Mouse (Mus musculus): Measurements from ENCODE around the gene Styxl1. TPM values are rescaled to one million over a fixed set of nuclear protein-coding genes. Genes with fewer than 3 reads are reported as not detected.

Gene Styxl1
- total and polyA plus RNA-seq, 3 experiments = 0.68 TPM; not detected in 2

DNA sequence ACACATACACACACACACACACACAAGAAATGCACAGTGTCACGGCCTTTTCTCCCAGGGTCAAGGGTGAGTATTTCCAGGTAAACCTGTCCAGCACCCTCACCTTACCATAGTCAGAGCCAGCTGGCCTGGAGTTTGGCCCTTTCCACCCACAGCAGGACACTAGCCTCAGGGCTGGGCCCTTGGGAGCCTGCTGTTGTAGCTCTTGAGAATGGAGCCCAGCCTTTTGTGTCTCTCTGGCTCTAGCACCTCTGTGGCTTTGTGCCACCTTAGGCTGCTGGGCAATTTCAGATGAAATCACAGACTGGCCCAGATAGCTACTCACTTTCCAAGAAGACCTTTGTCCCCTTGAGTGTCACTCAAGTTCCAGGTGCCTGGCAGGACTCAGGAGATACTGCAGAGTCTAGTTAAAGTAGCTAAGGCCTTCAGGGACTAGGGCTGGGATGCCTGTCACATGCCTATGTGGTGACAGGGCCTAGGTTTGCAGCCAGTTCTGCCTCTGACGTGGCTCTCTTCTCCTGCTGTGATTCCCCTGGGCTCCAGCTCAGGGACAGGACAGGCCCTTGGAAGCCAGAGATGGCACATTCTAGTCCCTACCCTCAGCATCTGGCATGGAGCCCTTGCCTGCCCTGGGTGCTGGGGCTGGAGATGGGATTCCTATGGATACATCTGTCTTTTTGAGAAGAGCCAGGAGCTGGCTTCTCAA, 51.4 kb downstream of the Styxl1 start:
- Histone ChIP-seq H3K36me3 (replicated peaks) (peaks cover 97% of the 10 kb centered on the region), H3K27me3 (ENCODE audit: insufficient read depth, low read length) (no peaks in the 10 kb centered on the region; the same call in 1 of the 2 replicates), H3K4me1 (ENCODE audit: insufficient read depth, low read depth, low read length) (no peaks in the 10 kb centered on the region; the same call in 1 of the 2 replicates), H3K4me3 (ENCODE audit: low read depth, low read length) (no peak overlapping the region), H3K9me3 (replicated peaks) (no peaks in the 10 kb centered on the region)
- no peak for ATAC-seq (ENCODE audit: extremely low read depth, insufficient number of reproducible peaks, low FRiP score, poor library complexity, severe bottlenecking)
- no peak for DNase-seq (ENCODE audit: low spot score)
- TF ChIP-seq TAL1 (conservative IDR thresholded peaks at IDR 0.05; ENCODE audit: low read depth, low read length) = no peak
- no peak for TF ChIP-seq CTCF (IDR thresholded peaks at IDR 0.05; ENCODE audit: low read depth, low read length)
- TF ChIP-seq GATA2 (IDR thresholded peaks at IDR 0.05; ENCODE audit: borderline replicate concordance, low read depth, low read length) = no peak
- TF ChIP-seq GATA1 (IDR thresholded peaks at IDR 0.05; ENCODE audit: borderline replicate concordance, low read length) = no peak
- no peak for TF ChIP-seq POLR2AphosphoS5 (IDR thresholded peaks at IDR 0.05; ENCODE audit: insufficient replicate concordance, low read depth, low read length)

DNA sequence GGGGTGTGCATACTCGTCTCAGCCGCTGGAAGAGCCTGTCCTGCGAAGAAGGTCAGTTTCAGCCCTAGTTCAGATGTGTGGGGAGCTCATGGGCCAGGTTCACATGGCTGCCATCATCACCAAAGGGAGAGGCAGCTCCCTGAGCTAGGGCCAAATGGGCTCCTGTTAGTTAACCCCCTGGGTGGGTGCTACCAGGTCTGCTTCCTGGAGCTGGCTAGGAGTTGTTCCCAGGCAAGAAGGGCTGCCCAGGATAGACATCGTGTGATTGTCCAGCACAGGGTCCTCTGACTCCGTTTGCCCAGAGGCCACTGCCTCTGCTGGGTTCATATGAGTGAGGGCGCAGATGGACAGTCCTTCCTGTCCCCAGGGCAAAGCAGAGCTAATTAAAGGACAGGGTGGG, 52.2 kb downstream of the Styxl1 start:
- Histone ChIP-seq H3K4me1 (ENCODE audit: insufficient read depth, low read depth, low read length) (no peaks in the 10 kb centered on the region; the same call in 1 of the 2 replicates), H3K4me3 (ENCODE audit: low read depth, low read length) (no peak overlapping the region), H3K27me3 (ENCODE audit: insufficient read depth, low read length) (no peaks in the 10 kb centered on the region; the same call in 1 of the 2 replicates), H3K36me3 (replicated peaks) (peaks cover 92% of the 10 kb centered on the region), H3K9me3 (replicated peaks) (no peaks in the 10 kb centered on the region)
- DNase-seq (ENCODE audit: low spot score) (no peak), ATAC-seq (ENCODE audit: extremely low read depth, insufficient number of reproducible peaks, low FRiP score, poor library complexity, severe bottlenecking) (no peak)
- TF ChIP-seq POLR2AphosphoS5 (IDR thresholded peaks at IDR 0.05; ENCODE audit: insufficient replicate concordance, low read depth, low read length) (no peak), CTCF (IDR thresholded peaks at IDR 0.05; ENCODE audit: low read depth, low read length) (no peak)

DNA sequence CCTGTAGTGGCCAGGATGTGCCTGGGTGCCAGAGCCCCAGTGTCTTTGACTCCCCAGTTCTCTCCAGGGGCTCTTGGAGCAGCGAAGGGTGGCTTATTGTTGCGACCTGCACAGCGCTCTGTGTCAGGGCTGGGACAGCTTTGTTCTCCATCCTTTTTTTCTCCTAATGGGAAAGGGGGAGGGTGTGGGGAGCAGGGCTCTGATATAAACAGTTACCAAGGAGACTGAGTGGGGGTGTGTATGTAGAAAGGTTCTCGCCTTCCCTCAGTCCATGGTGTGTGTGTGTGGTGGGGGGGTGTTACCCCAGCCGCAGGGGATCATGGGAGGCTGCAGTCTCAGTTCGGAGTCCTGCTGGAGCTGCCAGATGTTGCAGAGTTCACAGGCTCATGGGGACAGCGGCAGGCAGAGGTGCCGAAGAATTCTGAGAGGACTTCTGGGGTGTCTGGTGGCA, 52.8 kb downstream of the Styxl1 start:
- H3K9me3 ChIP-seq (replicated peaks) = no peaks in the 10 kb centered on the region

DNA sequence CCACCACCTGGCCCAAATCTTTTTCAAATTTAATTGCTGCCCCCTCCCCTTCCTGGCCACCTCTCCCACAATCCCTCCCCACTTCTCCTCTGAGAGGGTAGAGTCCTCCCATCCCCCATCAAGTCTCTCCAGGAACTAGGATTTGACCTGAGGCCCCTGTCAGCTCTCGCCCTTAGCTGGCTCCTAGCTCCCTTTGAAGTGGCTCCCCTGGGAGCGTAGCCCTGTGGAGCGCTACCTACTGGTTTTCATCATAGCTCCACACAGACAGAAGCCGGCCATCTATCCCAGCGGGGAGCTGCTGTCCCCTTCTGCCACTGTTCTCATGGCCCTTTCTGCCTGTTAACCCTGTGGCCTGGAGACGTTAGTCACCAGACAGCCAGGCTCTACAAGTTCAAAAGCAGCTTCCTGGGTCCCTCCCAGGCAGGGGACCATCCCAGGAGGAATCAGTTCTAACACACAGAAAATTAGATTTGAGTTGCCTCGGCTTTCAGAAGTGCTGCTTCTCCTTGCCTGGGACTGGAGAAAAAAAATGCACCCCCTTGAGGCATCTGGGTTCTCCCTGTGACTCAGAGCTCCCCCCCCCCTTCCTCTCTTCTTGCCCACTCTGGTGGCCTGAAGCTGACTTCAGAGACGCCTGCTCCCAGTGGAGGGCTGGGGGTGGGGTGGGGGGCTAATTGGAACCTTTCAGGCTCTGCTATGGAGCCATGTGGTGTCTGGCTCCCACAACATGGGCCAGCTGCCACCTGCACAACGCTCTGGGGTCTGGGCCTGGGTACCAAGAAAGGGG, 53.5 kb downstream of the Styxl1 start:
- no peak overlapping the region for H3K4me3 ChIP-seq (ENCODE audit: low read depth, low read length)
- no peaks in the 10 kb centered on the region; the same call in 1 of the 2 replicates for H3K4me1 ChIP-seq (ENCODE audit: insufficient read depth, low read depth, low read length)
- H3K27me3 ChIP-seq (ENCODE audit: insufficient read depth, low read length) = no peaks in the 10 kb centered on the region
- no peaks in the 10 kb centered on the region for H3K9me3 ChIP-seq (replicated peaks)
- no peak for ATAC-seq (ENCODE audit: extremely low read depth, insufficient number of reproducible peaks, low FRiP score, poor library complexity, severe bottlenecking)
- DNase-seq (ENCODE audit: low spot score) = no peak
- peaks cover 92% of the 10 kb centered on the region for H3K36me3 ChIP-seq (replicated peaks)
- TF ChIP-seq TAL1 (conservative IDR thresholded peaks at IDR 0.05; ENCODE audit: low read depth, low read length) = no peak
- TF ChIP-seq CTCF (IDR thresholded peaks at IDR 0.05; ENCODE audit: low read depth, low read length) = no peak
- no peak for TF ChIP-seq POLR2AphosphoS5 (IDR thresholded peaks at IDR 0.05; ENCODE audit: insufficient replicate concordance, low read depth, low read length)
- TF ChIP-seq GATA2 (IDR thresholded peaks at IDR 0.05; ENCODE audit: borderline replicate concordance, low read depth, low read length) = no peak
- TF ChIP-seq GATA1 (IDR thresholded peaks at IDR 0.05; ENCODE audit: borderline replicate concordance, low read length) = no peak

More for the DNA sequence above, 52.8 kb downstream of the Styxl1 start:
- TF ChIP-seq GATA2 (IDR thresholded peaks at IDR 0.05; ENCODE audit: borderline replicate concordance, low read depth, low read length) = no peak
- TF ChIP-seq TAL1 (conservative IDR thresholded peaks at IDR 0.05; ENCODE audit: low read depth, low read length) = no peak
- no peak for TF ChIP-seq GATA1 (IDR thresholded peaks at IDR 0.05; ENCODE audit: borderline replicate concordance, low read length)
- no peak overlapping the region for H3K4me3 ChIP-seq (ENCODE audit: low read depth, low read length)
- no peaks in the 10 kb centered on the region; the same call in 1 of the 2 replicates for H3K4me1 ChIP-seq (ENCODE audit: insufficient read depth, low read depth, low read length)
- H3K36me3 ChIP-seq (replicated peaks) = peaks cover 92% of the 10 kb centered on the region
- DNase-seq (ENCODE audit: low spot score) (no peak), ATAC-seq (ENCODE audit: extremely low read depth, insufficient number of reproducible peaks, low FRiP score, poor library complexity, severe bottlenecking) (no peak)
- H3K27me3 ChIP-seq (ENCODE audit: insufficient read depth, low read length) = no peaks in the 10 kb centered on the region

DNA sequence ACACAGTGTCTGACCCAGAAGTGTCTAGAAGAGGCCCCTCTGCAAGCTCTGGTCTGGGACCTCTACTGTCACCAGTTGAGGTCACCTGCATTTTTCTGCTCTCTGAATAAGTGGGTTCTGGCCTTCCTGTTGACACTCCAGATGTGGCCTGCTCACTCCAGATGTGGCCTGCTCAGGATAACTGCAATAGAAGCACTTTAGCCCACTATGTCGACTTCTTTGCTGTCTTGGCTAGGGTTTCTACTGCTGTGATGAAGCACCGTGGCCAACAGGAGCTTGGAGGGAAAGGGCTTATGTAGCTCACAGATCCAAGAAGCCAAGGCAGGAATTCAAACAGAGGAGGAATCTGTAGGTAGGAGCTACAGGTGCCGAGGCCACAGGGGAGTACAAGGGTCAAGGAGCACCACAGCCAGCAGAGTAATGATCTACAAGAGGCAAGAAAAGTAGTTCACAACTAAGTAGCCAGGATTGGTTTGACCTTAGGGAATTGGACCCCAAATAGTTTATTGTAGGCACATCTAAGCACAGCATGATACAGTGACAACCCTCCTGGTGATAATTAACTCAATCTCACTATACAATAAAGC, 54.9 kb downstream of the Styxl1 start:
- no peaks in the 10 kb centered on the region; the same call in 1 of the 2 replicates for H3K4me1 ChIP-seq (ENCODE audit: insufficient read depth, low read depth, low read length)
- ATAC-seq (ENCODE audit: extremely low read depth, insufficient number of reproducible peaks, low FRiP score, poor library complexity, severe bottlenecking) (no peak; the same call in 1 of the 2 replicates), DNase-seq (ENCODE audit: low spot score) (no peak)
- no peaks in the 10 kb centered on the region for H3K27me3 ChIP-seq (ENCODE audit: insufficient read depth, low read length)
- peaks cover 91% of the 10 kb centered on the region for H3K36me3 ChIP-seq (replicated peaks)
- H3K4me3 ChIP-seq (ENCODE audit: low read depth, low read length) = no peak overlapping the region
- H3K9me3 ChIP-seq (replicated peaks) = no peaks in the 10 kb centered on the region
- TF ChIP-seq TAL1 (conservative IDR thresholded peaks at IDR 0.05; ENCODE audit: low read depth, low read length) = no peak
- no peak for TF ChIP-seq CTCF (IDR thresholded peaks at IDR 0.05; ENCODE audit: low read depth, low read length)
- no peak for TF ChIP-seq POLR2AphosphoS5 (IDR thresholded peaks at IDR 0.05; ENCODE audit: insufficient replicate concordance, low read depth, low read length)
- TF ChIP-seq GATA1 (IDR thresholded peaks at IDR 0.05; ENCODE audit: borderline replicate concordance, low read length) = no peak
- TF ChIP-seq GATA2 (IDR thresholded peaks at IDR 0.05; ENCODE audit: borderline replicate concordance, low read depth, low read length) = no peak

DNA sequence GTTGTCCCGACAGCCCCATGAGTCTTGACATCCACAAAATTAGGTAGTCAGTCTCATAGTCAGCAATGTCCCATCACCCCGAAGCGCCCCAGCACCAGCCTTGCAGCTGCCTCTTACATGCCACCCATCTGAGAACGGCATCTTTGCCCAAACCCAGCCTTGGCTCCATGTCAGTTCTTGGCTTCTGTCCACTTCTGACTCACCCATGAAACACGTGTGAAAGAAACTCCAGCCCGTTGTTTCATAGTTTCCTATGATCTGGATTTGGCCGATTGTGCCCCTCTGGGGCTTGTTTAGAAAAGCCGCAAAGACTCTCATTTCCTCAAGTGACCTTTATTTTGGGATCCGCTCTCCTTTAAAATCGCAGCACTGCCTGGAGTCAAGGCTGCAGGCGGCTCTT, 56.1 kb downstream of the Styxl1 start:
- ATAC-seq (ENCODE audit: extremely low read depth, insufficient number of reproducible peaks, low FRiP score, poor library complexity, severe bottlenecking) = no peak
- TF ChIP-seq GATA1 (IDR thresholded peaks at IDR 0.05; ENCODE audit: borderline replicate concordance, low read length) (no peak), CTCF (IDR thresholded peaks at IDR 0.05; ENCODE audit: low read depth, low read length) (no peak), TAL1 (conservative IDR thresholded peaks at IDR 0.05; ENCODE audit: low read depth, low read length) (no peak), GATA2 (IDR thresholded peaks at IDR 0.05; ENCODE audit: borderline replicate concordance, low read depth, low read length) (no peak), POLR2AphosphoS5 (IDR thresholded peaks at IDR 0.05; ENCODE audit: insufficient replicate concordance, low read depth, low read length) (no peak)
- Histone ChIP-seq H3K4me3 (ENCODE audit: low read depth, low read length) (no peak overlapping the region), H3K36me3 (replicated peaks) (peaks cover 90% of the 10 kb centered on the region), H3K27me3 (ENCODE audit: insufficient read depth, low read length) (no peaks in the 10 kb centered on the region), H3K9me3 (replicated peaks) (no peaks in the 10 kb centered on the region), H3K4me1 (ENCODE audit: insufficient read depth, low read depth, low read length) (no peaks in the 10 kb centered on the region; the same call in 1 of the 2 replicates)
- no peak for DNase-seq (ENCODE audit: low spot score)
